Mouse (Mus musculus): ENCODE measurements around the gene Sys1. TPM values are rescaled to one million over a fixed set of nuclear protein-coding genes. Genes with fewer than 3 reads are reported as not detected.

The Sys1 gene
- 10 to 100 TPM; 16.8 to 18.4 TPM for total RNA-seq (2021)
- long read RNA-seq, experiment 1, transcript Sys1-201 (4 exons, 1,606 nt): major isoform, 23 of 28 reads
- long read RNA-seq, experiment 1, partial matches to known transcripts: 2 of 28 reads
- long read RNA-seq, experiment 1, other reads (novel, unspliced or antisense): 1 of 28 reads
- long read RNA-seq, experiment 2, transcript Sys1-201 (4 exons, 1,606 nt): major isoform, 35 of 40 reads
- long read RNA-seq, experiment 2, partial matches to known transcripts: 2 of 40 reads
- long read RNA-seq, experiment 2, other reads (novel, unspliced or antisense): 3 of 40 reads

DNA sequence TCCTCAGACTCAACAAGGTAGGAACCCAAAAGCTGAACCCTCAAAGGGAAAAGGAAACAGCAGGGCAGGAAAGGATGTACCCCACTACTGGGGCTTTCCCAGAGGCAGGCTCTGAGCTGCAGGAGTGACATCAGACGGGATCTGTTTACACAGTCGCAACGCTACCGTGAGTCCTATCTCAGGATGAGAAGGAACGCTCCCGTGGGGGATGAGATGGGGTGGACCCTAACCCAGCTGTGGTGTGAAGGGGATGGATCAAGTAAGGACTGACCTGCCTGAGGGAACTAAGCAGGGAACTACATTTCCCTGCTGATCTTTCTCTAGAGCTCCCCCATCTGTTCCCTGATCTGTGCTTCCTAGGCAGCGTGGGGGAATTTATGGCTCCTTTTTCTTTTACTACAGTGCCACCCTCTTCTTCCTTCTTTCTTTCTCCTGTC is at the start of gene Sys1:
TSS of gene Sys1 (plus strand) at position 101 of the 437 bp plus-strand sequence.
- no peak for DNase-seq

GRCm38 (mm10) chr2:164407708-164408107 is 49.1 kb upstream of the Sys1 start:
- DNase-seq: peak; percentile 79

DNA sequence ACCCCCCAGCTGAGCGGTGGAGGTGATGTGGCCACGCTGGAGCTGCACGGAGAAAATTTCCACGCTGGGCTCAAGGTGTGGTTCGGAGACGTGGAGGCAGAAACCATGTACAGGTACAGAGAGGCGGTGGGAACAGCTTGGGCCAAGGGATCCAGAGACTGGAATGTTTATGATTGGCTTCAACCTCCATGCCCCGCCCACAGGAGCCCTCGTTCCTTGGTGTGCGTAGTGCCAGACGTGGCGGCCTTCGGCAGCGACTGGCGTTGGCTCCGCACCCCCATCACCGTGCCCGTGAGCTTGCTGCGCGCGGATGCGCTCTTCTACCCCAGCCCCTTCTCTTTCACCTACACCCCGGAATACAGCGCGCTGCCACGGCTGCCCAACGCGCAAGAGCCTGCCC is 42.6 kb upstream of the Sys1 start:
- no peak for DNase-seq

GRCm38 (mm10) chr2:164414581-164414980 is 42.2 kb upstream of the Sys1 start:
- DNase-seq: no peak

- peak; percentile 50 for DNase-seq
Observed at GRCm38 (mm10) chr2:164417198-164417597, 39.6 kb upstream of the Sys1 start.

GRCm38 (mm10) chr2:164418308-164418875 is 38.4 kb upstream of the Sys1 start:
- DNase-seq: no peak

DNA sequence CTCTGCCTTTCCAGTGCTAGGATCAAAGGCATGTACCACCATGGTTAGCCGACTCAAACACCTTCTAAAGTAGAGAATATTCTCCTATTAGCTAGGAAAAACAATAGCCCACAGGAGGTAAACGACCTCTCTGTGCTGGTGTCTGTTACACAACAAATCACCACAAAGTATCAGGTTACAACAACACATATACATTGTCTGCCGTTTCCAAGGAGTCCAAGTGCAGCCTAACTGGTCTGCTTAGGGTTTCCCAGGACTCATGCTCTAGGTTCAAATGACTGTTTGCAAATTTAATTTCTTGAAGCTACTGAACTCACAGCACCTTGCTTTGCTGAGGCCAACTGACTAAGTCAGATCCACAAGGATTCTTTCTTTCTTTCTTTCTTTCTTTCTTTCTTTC is 37.3 kb upstream of the Sys1 start:
- no peak for DNase-seq

DNA sequence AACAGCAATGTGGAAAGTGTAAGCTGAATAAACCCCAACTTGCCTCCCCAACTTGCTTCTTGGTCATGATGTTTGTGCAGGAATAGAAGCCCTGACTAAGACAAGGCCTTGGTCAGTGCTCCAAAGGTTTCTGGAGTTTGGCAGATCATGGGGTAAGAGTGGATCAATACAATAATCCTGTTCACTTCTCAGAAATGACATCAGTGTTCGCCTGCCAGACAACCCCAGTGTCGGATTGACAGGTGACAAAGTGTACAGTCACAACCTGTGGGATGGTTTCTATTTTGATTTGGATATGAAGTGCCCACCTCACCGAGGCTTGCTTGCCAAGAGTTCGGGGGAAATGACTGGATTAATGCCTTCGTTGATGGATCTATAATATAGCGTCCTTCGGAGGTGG is 35.5 kb upstream of the Sys1 start:
- DNase-seq: no peak

- DNase-seq: no peak
Observed at GRCm38 (mm10) chr2:164421979-164422378, 34.8 kb upstream of the Sys1 start.

DNA sequence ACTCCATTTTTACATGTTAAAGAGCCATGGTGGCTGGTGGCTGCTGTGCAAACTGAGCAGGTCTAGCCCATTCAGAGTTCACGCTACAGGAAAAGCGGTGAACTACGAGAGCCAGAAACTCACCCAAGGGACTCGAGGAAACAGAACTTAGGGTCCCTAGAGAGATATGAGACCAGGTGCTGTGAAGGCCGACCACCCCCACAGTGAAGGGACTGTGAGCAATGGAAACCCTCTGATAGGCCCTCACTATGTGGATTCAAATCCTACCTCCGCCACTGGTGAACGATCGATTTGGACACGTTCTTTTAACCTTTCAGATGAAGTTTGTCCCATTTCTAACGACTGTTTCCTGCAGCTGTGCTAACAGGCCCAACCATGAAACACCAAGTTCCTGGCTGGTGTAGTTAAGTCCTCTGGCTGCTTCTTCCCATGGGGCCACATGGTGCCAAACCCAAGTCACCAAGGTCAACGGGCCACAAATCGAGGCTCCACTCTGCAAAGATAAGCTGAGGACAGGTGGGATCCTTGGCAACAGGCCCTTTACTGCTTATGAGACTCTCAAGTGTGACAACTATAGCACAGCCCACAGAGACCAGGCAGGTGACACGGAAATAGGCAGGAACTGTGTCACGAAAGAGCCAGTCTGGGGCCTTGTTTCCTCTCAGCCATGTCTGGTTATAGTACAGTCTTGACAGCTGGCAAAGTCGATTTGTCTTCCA is 33.9 kb upstream of the Sys1 start:
- no peak for DNase-seq

DNA sequence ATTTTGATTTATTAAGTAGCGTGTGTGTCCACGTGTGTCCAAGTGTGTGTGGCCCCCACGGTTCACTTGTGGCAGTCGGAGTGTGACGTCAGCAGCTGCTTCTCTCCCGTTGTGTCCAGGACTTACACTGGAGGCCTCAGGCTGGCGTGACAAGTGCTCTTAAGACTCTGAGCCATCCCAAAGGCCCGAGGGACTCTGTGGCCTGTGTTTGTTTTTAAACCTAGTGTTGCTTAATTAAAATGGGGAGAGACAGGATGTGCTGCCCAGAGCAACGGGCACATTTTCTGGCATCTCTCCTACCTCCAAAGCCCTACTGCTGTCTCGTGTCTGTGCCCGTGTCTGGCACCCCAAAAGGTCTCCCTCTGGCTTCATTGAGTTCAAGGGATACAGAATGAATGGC is 33.3 kb upstream of the Sys1 start:
- DNase-seq: no peak

GRCm38 (mm10) chr2:164424406-164424805 is 32.4 kb upstream of the Sys1 start:
- DNase-seq: no peak

DNA sequence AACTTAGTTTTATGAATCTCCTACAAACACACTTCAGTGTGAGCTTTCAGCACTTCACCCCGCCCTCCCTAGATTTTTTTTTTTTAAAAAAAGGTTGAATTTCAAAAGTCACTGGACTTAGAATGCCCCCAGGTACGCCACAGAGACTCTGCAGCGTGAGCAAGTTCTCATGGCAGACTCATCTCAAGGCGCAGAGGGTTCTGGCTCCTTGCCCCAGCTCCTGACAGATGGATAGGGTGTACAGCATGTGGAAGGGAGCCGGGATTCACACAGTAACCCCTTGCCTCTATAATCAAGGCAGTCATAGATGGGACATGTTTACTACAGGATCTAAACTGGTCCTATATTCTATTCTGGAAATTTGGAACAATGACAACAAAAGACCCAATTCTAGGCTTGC is 31.4 kb upstream of the Sys1 start:
- DNase-seq: no peak

- DNase-seq: no peak
Observed at GRCm38 (mm10) chr2:164426121-164426520, 30.6 kb upstream of the Sys1 start.

DNA sequence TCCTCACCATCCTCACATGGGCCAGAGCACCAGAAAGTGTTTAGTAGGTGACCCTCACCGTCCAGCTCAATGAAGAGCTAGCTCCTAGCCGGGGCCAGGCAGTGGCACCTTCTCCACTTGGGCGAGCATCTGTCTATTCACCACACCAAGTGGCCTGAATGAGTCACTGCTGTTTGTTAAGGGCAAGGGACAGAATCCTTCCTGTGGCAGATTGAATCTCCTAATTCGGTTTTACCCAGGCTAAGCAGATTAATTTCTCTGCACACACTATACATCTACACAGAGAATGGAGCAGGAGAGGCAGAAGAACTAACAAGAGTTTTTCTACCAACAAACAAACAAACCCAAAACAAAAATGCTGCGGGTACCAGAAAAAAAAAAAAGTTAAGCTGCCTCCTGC is 29.8 kb upstream of the Sys1 start:
- DNase-seq: no peak

DNA sequence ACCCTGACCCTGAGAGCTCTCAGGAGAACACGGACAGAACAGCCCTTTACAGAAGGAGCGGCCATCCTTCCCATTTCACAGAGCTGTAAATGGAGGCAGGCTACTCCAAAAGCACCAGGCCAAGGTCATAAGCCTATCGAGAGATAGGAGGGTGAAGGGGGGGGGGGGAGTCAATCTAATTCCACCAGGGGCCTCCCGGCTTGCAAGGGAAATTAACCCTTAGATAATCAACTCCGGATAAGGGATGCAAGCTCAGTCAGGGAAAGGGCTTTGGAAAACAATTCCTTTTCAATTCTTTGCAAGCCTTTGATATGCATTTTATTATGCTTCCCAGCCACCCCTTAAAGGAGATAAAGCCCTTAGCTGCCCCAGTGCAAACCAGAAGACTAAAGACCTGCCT is 28.3 kb upstream of the Sys1 start:
- DNase-seq: no peak

DNA sequence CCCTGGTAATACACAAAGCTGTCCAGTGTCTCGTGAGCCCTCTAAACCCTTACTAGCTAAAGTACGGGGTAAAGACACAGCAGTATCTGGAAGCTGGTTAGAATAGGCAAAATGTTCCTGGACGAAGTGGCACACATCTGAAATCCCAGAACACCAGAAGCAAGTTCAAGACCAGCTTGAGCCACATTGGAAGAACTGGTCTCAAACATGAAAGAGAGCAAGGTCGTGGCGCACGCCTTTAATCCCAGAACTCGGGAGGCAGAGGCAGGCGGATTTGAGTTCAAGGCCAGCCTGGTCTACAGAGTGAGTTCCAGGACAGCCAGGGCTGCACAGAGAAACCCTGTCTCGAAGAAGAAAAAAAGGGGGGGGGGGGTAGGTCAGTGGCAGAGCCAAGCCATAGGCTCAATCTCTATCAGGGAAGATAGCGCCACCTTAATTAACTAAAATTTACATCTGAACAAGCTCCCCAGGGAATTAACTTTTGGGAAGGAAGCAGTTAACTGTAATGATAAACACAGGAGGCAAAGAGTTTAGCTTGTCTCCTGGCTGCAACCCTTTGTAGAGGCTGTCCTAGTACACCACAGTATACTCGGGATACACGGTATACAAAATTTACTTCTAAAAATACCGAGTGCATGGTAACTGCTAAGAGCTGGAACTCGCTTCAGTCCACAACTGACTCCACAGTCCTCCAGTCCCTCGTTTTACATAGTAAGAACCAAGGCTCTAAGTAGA is 26.7 kb upstream of the Sys1 start:
- no peak for DNase-seq

GRCm38 (mm10) chr2:164430697-164431096 is 26.1 kb upstream of the Sys1 start:
- no peak for DNase-seq

- no peak for DNase-seq
Observed at GRCm38 (mm10) chr2:164431676-164432465, 24.9 kb upstream of the Sys1 start.

- peak; percentile 38 for DNase-seq
Observed at GRCm38 (mm10) chr2:164432541-164433191, 24.1 kb upstream of the Sys1 start.

- DNase-seq: no peak
Observed at GRCm38 (mm10) chr2:164433278-164433895, 23.4 kb upstream of the Sys1 start.
